Mouse (Mus musculus): ENCODE measurements around the gene Rps21.

Gene Rps21

DNA sequence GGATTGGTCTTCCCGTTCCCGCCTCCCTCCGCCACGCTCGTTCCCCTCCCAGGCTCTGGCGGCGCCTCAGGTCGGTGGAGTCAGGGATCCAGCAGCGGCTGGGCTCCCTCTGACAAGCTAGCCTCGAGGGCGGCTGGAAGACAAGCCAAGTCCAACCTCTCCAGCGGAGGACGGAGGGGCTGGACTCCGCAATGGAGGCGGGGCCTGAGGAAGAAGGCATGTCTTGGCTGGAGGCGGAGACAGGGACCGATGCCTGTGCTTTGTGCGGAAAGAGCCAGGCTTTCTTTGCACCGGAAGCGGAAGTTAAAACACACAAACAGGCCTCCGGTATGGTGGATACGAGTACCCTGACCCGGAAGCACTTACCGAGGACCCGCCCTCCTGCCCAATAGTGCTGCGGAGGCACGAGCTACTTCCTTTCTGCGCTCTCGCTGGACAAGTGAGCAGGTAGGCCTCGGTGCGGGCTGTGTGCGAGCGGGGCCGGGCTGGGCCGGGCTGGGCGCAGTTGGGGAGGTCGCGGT lies at the start of gene Rps21:
TSS of gene Rps21 (plus strand) at position 377 of the 521 bp plus-strand sequence.
- WGBS = 1% methylated on average over 38 of the region's 38 CpGs

GRCm38 (mm10) chr2:180207840-180208239 lies 49.3 kb upstream of the Rps21 start:
- 60% methylated on average over 7 of the region's 7 CpGs for WGBS

GRCm38 (mm10) chr2:180208976-180209375 lies 48.2 kb upstream of the Rps21 start:
- 81% methylated on average over 1 of the region's 1 CpGs for WGBS

DNA sequence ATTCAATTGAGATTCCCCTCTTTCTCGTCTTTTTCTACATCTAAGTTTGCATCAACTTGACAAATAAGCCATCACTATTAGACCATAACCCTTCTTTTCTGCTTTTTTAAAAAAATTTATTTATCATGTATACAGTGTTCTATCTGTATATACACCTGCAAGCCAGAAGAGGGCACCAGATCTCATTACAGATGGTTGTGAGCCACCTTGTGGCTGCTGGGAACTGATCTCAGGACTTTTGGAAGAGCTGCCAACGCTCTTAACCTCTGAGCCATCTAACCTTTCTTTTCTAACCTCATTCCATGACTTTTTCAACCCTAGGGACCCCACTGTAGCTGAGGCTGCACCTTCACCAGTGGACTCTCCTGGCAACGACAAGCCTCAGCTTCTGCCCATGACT lies 44.9 kb upstream of the Rps21 start:
- 98% methylated on average over 3 of the region's 3 CpGs for WGBS

DNA sequence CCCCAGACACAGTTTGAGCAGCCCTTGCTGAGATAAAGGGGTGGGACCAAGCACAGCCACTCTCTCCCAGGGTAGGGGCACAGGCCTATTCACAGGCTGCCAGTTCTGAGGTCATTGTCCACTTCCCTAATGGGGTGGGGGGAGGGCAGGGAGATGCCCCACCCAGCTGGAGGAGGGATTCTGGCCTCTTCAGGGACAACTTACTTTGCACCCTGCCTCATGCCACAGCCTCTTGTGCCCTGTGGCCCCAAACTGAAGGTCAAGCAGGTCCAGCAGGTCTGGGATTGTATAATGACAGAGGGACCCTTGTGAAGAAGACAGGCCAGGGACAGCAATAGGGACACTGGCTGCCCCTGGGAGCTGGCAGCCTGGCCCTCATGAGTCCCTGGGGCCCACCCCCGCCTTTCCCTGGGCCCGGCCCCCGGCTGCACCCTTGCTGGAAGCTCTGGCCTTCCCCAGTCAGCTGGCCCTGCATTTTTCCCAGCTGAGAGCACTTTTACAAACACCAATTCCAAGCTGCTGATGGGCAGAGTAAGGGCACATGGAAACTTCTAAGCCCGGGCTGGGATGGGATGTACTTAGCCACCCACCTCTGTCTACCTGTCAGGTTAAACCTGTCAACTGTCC lies 42.7 kb upstream of the Rps21 start:
- WGBS = 61% methylated on average over 4 of the region's 4 CpGs

GRCm38 (mm10) chr2:180215011-180215461 lies 42.1 kb upstream of the Rps21 start:
- WGBS = 50% methylated on average over 8 of the region's 8 CpGs

DNA sequence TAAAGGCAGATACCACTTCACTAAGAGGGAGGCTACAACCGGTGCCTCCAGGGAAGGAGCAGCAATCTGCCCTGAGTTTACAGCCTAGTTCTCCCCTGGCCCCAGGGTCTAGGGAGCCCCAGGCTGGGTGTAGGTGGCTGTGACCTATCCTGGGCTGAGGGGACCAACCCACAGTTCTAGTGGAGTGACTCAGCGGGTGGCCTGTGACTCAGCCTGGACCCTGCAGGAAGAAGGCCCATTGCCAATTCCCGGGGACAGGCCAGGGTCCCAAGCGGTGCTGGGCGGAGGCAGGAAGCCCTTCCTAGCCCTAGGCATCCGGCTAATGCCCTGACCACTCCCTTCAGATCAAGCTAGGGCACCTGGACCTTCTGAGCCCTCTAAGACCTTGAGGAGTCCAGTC lies 41.2 kb upstream of the Rps21 start:
- 67% methylated on average over 6 of the region's 6 CpGs for WGBS

DNA sequence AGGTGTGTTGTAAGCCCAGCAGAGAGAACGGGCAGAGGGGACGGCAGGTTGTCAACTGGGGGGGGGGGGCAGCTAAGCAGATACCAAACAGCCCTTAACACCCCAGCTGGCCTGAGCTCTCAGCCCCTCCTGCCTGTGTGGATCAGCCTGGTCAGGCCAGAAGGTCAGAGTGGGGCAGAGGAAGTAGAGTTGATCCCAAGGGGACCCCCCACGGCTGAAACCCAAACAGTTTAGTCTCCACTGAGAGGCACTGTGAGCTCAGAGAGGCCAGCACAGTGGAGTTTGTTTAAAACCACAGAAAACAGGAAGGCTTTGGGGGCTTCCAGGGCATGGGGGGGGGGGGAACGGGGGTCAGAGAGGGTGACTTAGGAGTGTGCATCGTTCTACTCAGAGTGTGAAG lies 40.3 kb upstream of the Rps21 start:
- WGBS = 69% methylated on average over 5 of the region's 5 CpGs

DNA sequence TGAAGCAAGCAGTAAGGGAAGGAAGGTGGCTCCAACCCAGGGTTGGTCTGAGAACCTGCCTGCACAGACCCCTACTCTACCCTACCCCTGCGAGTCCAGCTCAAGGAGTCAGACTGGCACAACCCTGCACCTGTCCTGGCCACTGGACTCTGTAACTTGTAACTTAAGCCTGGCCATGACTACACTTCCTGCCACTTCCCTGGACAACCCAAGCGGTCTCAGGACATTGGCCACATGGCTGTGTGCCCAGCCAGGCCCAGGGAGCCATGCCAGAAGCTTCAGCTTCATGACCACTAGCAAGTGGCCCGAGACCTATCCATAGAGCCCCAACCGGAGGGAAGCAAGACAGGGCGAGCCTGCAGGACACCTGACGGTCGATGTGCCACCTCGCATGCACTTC lies 39.6 kb upstream of the Rps21 start:
- WGBS = 76% methylated on average over 8 of the region's 8 CpGs

GRCm38 (mm10) chr2:180218241-180218640 lies 38.9 kb upstream of the Rps21 start:
- WGBS = 81% methylated on average over 3 of the region's 3 CpGs

GRCm38 (mm10) chr2:180218677-180219076 lies 38.5 kb upstream of the Rps21 start:
- WGBS = 63% methylated on average over 5 of the region's 5 CpGs

GRCm38 (mm10) chr2:180219145-180219943 lies 37.8 kb upstream of the Rps21 start:
- 77% methylated on average over 15 of the region's 15 CpGs for WGBS

- 84% methylated on average over 9 of the region's 9 CpGs for WGBS
Observed at GRCm38 (mm10) chr2:180220165-180220564, 37.0 kb upstream of the Rps21 start.

- 64% methylated on average over 9 of the region's 9 CpGs for WGBS
Observed at GRCm38 (mm10) chr2:180221051-180221450, 36.1 kb upstream of the Rps21 start.

DNA sequence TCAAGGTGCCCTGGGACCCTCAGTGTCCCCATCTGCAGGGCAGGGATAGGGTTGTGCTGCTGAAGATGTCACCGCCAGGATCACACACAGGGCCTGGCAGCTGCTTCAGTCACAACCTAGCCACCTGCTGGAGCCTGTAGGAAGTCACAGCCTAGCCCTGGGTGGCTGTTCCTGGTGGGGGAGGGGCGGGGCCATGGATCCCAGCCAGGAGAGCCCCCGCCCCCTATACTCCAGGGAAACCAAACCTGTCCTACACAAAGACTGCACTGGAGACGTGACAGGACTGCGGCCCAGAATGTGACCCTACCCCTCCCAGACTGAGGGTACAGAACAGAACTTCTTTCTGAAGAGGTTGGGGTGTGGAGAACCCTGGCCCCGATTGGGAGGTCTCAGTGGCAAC lies 34.9 kb upstream of the Rps21 start:
- WGBS = 45% methylated on average over 6 of the region's 6 CpGs

GRCm38 (mm10) chr2:180224647-180225043 lies 32.5 kb upstream of the Rps21 start:
- 27% methylated on average over 13 of the region's 13 CpGs for WGBS

- WGBS = 1% methylated on average over 55 of the region's 55 CpGs
Observed at GRCm38 (mm10) chr2:180225044-180225761, 32.0 kb upstream of the Rps21 start.

GRCm38 (mm10) chr2:180225762-180226378 lies 31.3 kb upstream of the Rps21 start, which contains the start of gene Lama5:
TSS of gene Lama5 (minus strand) at chr2:180225859.
- 2% methylated on average over 37 of the region's 37 CpGs for WGBS

DNA sequence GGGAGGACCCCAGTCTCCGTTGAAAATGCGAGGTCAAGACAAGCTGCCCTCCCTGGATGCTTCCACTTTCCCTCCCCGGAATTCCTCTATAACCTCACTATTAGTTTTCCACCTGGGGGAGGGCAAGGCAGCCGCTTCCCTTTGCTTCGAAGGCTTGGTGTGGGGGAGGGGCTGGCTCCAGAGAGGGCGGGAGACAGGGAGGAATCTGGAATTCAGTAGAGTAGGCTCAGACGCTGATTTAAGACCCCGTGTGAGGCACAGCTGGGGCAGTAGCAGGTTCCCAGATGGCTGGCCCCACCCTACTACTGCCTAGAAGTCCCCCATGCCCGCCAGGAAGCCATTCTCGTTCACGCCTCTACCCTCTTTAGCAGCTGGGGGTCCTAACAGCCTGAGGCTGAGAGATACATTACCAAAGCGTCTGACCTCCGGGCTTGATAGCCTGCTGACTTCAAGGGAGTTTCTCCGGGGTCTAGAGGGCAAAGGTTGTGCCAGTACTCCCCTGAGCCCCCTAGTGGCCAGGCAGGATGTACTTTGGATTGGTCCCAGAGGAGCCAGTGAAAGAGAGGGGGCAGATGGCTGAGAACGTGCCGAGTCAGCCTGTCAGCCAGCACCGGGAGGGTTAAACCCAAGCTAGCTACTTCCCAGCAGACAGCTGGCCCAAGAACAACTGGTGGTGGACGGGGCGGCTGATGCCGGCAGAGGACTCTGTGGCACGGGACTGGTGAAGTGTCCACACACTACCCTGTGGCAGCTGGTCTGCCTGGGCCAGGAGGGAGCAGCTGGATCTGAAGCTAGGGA lies 29.7 kb upstream of the Rps21 start:
- WGBS = 7% methylated on average over 21 of the region's 21 CpGs

GRCm38 (mm10) chr2:180228060-180228458 lies 29.1 kb upstream of the Rps21 start:
- 78% methylated on average over 6 of the region's 6 CpGs for WGBS

- 77% methylated on average over 7 of the region's 7 CpGs for WGBS
Observed at GRCm38 (mm10) chr2:180228592-180228991, 28.6 kb upstream of the Rps21 start.
